Mouse (Mus musculus) liver, postnatal 0 days (tissue): Measurements from ENCODE around the gene Ranbp10. TPM values are rescaled to one million over a fixed set of nuclear protein-coding genes. Genes with fewer than 3 reads are reported as not detected.
"Not testable (repeated sequence)": the region's sequence is repeated elsewhere in the genome, so short reads cannot be mapped to it uniquely, and the experiment has no call there.

ENCODE experiments used
- ATAC-seq: fragments of 200-750 bp; cut with Nextera tagmentation; 2 replicates; pipeline ENCODE4 v1.8.0; 2017; ENCODE audit warnings: mild to moderate bottlenecking, moderate library complexity
- DNase-seq: peaks from one replicate; pipeline ENCODE4 v3.0.0-alpha.2; 2016
- H3K27ac ChIP-seq: fragments of 300-500 bp; sonication (generic); 2 replicates; pipeline ENCODE4 v1.5.1; 2014; ENCODE audit warnings: antibody characterized with exemption, moderate library complexity, mild to moderate bottlenecking, low read depth
- H3K27me3 ChIP-seq: fragments of 300-500 bp; sonication (generic); 2 replicates; pipeline ENCODE4 v1.6.1; 2014; ENCODE audit warnings: low read length, control low read depth, mixed read lengths; ENCODE audit not compliant: insufficient read depth
- H3K36me3 ChIP-seq: fragments of 300-500 bp; sonication (generic); replicated peaks from 2 replicates; pipeline ENCODE4 v1.6.1; 2014; ENCODE audit warnings: mild to moderate bottlenecking, control low read depth, low read length, moderate library complexity, mixed read lengths; ENCODE audit not compliant: insufficient read depth
- H3K4me1 ChIP-seq: fragments of 300-500 bp; sonication (generic); 2 replicates; pipeline ENCODE4 v1.6.1; 2014; ENCODE audit warnings: antibody characterized with exemption, mild to moderate bottlenecking, control low read depth; ENCODE audit not compliant: insufficient read depth
- H3K4me2 ChIP-seq: fragments of 300-500 bp; sonication (generic); 2 replicates; pipeline ENCODE4 v1.6.1; 2014; ENCODE audit warnings: low read depth, mild to moderate bottlenecking, low read length, moderate library complexity, mixed read lengths
- H3K4me3 ChIP-seq: fragments of 300-500 bp; sonication (generic); 2 replicates; pipeline ENCODE4 v1.5.1; 2014; ENCODE audit warnings: low read depth, low read length
- H3K9ac ChIP-seq: fragments of 300-500 bp; sonication (generic); replicated peaks from 2 replicates; pipeline ENCODE4 v1.6.1; 2014; ENCODE audit warnings: mild to moderate bottlenecking, moderate library complexity
- H3K9me3 ChIP-seq: fragments of 300-500 bp; sonication (generic); 2 replicates; pipeline ENCODE4 v1.6.1; 2016; ENCODE audit warnings: mild to moderate bottlenecking, control low read depth, low read length, mixed read lengths
- CTCF ChIP-seq: sonication (generic); IDR thresholded peaks from 2 replicates; pipeline ENCODE4 v1.5.1; 2016; ENCODE audit warnings: antibody characterized with exemption, low read depth
- EP300 ChIP-seq: IDR thresholded peaks from 2 replicates; pipeline ENCODE4 v1.6.1; 2016; ENCODE audit warnings: antibody characterized with exemption, low read depth, mild to moderate bottlenecking
- WGBS: fragments of 180-500 bp; shearing (Covaris S2); extraction: QIAGEN DNeasy Blood & Tissue Kit; methylation state at CpG from one replicate; pipeline ENCODE4 v1.1.7; 2014; ENCODE audit not compliant: insufficient replicate concordance; 5-methylcytosine and 5-hydroxymethylcytosine counted together
- polyA plus RNA-seq: library from polyadenylated mRNA; unstranded; fragments of >200 nt; fragmentation: Nextera tagmentation; extraction: Ambion mirVana; gene quantifications from 2 replicates; pipeline ENCODE4 v1.2.1, GENCODE M21; 2015

Gene Ranbp10
- polyA plus RNA-seq, 1 experiment from 2014 or later: 20.9 TPM

DNA sequence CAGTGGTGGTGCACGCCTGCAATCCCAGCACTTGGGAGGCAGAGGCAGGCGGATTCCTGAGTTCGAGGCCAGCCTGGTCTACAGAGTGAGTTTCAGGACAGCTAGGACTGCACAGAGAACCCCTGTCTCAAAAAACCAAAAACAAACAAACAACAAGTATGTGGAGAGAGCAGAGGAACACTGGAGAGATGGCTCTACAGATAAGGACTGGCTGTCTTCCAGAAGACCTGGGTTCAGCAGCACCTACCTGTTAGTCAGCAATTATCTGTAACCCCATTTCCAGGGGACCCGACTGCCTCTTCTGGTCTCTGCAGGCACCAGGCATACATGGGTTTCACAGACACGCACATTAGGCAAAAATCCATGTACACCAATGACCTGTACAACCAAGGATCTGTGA, 12.1 kb upstream of the Ranbp10 start:
- no peak overlapping the region for H3K4me3 ChIP-seq
- TF ChIP-seq EP300: no peak
- no peak for TF ChIP-seq CTCF
- H3K9ac ChIP-seq: no peak overlapping the region
- no peaks in the 10 kb centered on the region for H3K27me3 ChIP-seq
- DNase-seq (no peak), ATAC-seq (no peak)
- peaks cover 6% of the 10 kb centered on the region for H3K4me1 ChIP-seq
- H3K36me3 ChIP-seq: peaks cover 8% of the 10 kb centered on the region
- H3K9me3 ChIP-seq: no peaks in the 10 kb centered on the region
- no peak overlapping the region for H3K27ac ChIP-seq
- no peak overlapping the region for H3K4me2 ChIP-seq
- 81% methylated on average over 5 of the region's 5 CpGs for WGBS

GRCm38 (mm10) chr8:105836991-105837390, 9.8 kb upstream of the Ranbp10 start:
- 78% methylated on average over 6 of the region's 6 CpGs for WGBS
- no peak for DNase-seq

GRCm38 (mm10) chr8:105835318-105835717, 8.2 kb upstream of the Ranbp10 start:
- TF ChIP-seq CTCF (peak; percentile 89), EP300 (no peak)
- H3K4me2 ChIP-seq: peak overlapping the region; percentile 37

More at GRCm38 (mm10) chr8:105836991-105837390, 9.8 kb upstream of the Ranbp10 start:
- Histone ChIP-seq H3K9me3 (no peaks in the 10 kb centered on the region), H3K4me2 (no peak overlapping the region), H3K4me1 (peaks cover 6% of the 10 kb centered on the region), H3K9ac (no peak overlapping the region), H3K27ac (no peak overlapping the region), H3K4me3 (no peak overlapping the region), H3K36me3 (no peaks in the 10 kb centered on the region), H3K27me3 (no peaks in the 10 kb centered on the region)
- TF ChIP-seq EP300 (no peak), CTCF (no peak)
- ATAC-seq: no peak

GRCm38 (mm10) chr8:105833740-105834139, 6.6 kb upstream of the Ranbp10 start:
- H3K27me3 ChIP-seq, H3K4me1 ChIP-seq, DNase-seq, H3K36me3 ChIP-seq, H3K9me3 ChIP-seq, ATAC-seq: not testable (repeated sequence)
- peak overlapping the region; percentile 68 for H3K27ac ChIP-seq
- peak overlapping the region; percentile 56 for H3K4me2 ChIP-seq
- WGBS: 55% methylated on average over 2 of the region's 2 CpGs
- peak overlapping the region; percentile 36 for H3K9ac ChIP-seq
- H3K4me3 ChIP-seq: peak overlapping the region; percentile 29
- TF ChIP-seq EP300: peak; percentile 95

More at GRCm38 (mm10) chr8:105835318-105835717, 8.2 kb upstream of the Ranbp10 start:
- H3K9ac ChIP-seq: no peak overlapping the region
- H3K27ac ChIP-seq: 0 out of 2 replicates have a peak overlapping the region, but pooled peaks have one; percentile 24
- no peaks in the 10 kb centered on the region for H3K27me3 ChIP-seq
- DNase-seq (peak; percentile 87), ATAC-seq (peak; percentile 66)
- H3K4me1 ChIP-seq: peaks cover 6% of the 10 kb centered on the region
- H3K4me3 ChIP-seq: no peak overlapping the region
- H3K36me3 ChIP-seq: no peaks in the 10 kb centered on the region
- 25% methylated on average over 11 of the region's 11 CpGs for WGBS
- no peaks in the 10 kb centered on the region for H3K9me3 ChIP-seq

GRCm38 (mm10) chr8:105826379-105826778, 771 bp downstream of the Ranbp10 start:
- Histone ChIP-seq H3K36me3 (peaks cover 36% of the 10 kb centered on the region), H3K4me2 (peak overlapping the region; percentile 80), H3K27me3 (no peaks in the 10 kb centered on the region), H3K9me3 (no peaks in the 10 kb centered on the region), H3K4me1 (peaks cover 19% of the 10 kb centered on the region), H3K4me3 (peak overlapping the region; percentile 98), H3K9ac (peak overlapping the region; percentile 97), H3K27ac (peak overlapping the region; percentile 97)
- 2% methylated on average over 4 of the region's 4 CpGs for WGBS
- DNase-seq (peak; percentile 45), ATAC-seq (no peak)
- TF ChIP-seq EP300 (no peak), CTCF (no peak)

DNA sequence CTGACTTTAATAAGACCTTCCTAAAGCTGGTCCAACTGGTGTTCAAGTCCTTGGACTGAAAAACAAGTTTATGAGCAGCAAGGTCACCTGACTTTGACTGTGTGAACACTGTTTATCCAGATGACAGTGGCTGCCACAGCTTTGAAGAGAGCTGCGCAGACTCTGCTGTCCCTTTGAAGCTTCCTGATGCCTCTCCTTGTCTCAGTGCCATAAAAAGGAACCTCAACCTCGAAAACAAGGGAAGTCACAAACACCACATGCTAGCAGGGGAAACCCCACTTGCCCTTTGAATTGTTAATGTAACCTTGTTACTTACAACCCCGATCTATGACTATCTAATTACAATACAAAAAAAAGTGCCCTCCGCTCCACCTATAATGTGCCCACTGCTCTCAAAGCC, 1.6 kb downstream of the Ranbp10 start:
- Histone ChIP-seq H3K4me3 (peak overlapping the region; percentile 98), H3K27me3 (no peaks in the 10 kb centered on the region), H3K9me3 (no peaks in the 10 kb centered on the region), H3K27ac (peak overlapping the region; percentile 97), H3K36me3 (peaks cover 45% of the 10 kb centered on the region), H3K4me1 (peaks cover 25% of the 10 kb centered on the region), H3K9ac (peak overlapping the region; percentile 97), H3K4me2 (peak overlapping the region; percentile 80)
- TF ChIP-seq CTCF: no peak
- no peak for TF ChIP-seq EP300
- DNase-seq (no peak), ATAC-seq (no peak)
- WGBS: 59% methylated on average over 4 of the region's 4 CpGs
